Mouse (Mus musculus) T-cell, adult 2 months (primary cell): Measurements from ENCODE around the gene Gfy.

Source experiments
- DNase-seq: peaks from one replicate; pipeline ENCODE4 v3.0.0; 2022; ENCODE audit warnings: low spot score

Gene Gfy

DNA sequence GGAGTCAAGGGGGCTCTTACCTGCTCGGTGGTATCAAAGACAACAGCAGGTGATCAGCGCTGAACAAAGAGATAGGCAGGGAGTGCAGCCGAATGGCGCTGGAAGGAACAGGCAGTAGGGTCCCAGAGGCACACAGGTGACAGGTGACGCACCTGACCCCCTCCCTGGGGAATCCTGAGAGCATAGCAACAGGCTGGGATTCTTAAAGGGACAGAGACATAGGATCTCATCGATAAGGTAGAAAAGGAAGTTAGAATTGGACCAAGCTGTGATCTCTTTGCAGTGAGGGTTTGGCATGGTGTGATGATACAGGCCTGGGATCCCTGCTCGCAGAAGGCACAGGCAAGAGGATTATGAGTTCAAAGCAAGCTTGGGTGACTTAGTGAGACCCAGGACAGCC is at the start of gene Gfy:
Gene Gfy (minus strand): TSS at position 101 of the 400 bp plus-strand sequence.
- DNase-seq: no peak

DNA sequence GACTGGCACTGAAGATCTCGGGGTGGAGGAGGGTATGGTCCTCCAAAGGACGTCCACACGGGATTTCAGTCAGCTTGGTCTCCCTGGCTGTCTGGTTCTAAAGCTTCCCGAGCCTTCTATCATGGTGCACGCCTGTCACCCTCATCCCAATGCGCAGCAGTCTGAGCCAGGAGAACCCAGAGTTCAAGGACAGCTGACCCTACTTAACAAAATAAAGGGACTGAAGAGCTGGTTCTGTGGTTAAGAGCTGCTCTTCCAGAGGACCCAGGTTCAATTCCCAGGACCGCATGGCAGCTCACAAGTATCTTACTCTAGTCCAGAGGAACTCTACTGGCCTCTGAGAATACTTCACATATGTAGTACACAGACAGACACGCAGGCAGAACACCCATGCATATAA is 49.7 kb upstream of the Gfy start:
- no peak for DNase-seq

GRCm38 (mm10) chr7:45228548-45228947 is 49.2 kb upstream of the Gfy start:
- DNase-seq: no peak

DNA sequence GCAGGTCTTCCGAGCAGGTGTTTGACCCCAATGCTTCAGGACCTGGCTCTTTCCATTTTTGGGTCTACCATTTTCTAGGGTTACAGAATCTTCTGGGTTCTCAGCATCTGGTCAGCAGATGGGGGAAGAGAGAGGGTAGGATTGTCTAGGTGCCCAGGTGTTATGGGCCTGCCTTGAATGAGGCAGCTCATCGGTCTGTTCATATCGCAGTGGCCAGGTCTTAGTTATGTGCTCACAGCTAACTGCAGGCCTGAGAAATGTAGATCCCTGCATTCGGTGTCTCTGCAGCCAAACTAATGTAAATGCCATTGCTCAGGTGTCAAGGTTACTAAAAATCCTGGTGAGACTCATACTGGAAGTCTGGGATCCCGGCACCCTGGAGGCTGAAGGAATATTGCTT is 47.1 kb upstream of the Gfy start:
- no peak for DNase-seq

DNA sequence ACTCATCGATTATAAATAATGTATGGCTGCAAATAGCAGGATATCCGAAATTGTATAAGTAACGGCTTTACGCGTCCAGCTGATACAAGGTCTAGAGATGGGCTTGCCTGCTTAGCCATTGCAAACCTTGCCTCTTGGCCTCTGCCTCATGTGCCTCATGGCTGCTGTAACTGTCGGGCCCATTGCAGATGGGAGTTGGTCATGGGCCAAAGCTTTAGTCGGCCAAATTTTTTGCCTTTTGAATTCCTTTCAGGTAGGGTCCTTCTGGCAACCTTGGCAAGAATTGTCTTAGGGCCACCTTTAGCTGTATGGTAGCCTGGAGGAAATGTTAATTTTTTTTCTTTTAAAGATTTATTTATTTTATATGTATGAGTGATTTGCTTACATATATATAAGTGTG is 45.5 kb upstream of the Gfy start:
- no peak for DNase-seq

- no peak for DNase-seq
Observed at GRCm38 (mm10) chr7:45221680-45222079, 42.3 kb upstream of the Gfy start.

DNA sequence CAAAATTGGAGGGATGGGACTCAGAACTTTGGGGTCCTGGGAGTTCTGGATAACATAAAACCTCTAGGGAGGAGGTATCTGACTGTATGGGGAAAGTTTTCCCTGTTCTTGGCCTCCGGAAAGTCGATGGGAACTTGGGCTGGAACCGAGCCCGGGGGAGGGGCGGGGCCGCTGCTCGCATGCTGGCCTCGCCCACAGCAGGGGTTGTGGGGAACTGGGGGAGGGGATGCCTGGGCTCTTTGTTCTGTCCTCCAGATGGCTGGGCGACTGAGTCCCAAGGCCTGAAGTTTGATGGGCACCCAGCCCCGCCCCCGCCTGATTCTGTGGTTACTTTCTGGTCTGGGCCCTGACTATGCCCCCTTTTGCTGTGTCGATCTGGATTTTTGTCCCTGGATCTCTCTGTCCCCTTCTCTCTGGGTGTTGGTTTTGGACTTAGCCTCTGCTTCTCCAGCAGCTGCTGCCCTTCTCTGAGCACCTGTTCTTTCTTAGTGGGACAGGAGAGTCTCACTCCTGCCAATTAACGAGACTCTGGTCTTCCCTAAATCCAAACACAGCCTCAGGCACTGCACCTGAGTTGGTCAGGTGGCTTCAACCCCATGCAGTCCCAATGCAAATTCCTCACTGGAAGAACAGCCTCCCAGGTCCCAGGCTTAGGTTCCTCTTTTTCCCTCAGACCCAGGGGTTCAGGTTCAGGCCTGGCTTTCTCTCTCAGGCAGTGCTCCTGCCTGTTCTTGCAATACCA is 37.2 kb upstream of the Gfy start:
- no peak for DNase-seq

DNA sequence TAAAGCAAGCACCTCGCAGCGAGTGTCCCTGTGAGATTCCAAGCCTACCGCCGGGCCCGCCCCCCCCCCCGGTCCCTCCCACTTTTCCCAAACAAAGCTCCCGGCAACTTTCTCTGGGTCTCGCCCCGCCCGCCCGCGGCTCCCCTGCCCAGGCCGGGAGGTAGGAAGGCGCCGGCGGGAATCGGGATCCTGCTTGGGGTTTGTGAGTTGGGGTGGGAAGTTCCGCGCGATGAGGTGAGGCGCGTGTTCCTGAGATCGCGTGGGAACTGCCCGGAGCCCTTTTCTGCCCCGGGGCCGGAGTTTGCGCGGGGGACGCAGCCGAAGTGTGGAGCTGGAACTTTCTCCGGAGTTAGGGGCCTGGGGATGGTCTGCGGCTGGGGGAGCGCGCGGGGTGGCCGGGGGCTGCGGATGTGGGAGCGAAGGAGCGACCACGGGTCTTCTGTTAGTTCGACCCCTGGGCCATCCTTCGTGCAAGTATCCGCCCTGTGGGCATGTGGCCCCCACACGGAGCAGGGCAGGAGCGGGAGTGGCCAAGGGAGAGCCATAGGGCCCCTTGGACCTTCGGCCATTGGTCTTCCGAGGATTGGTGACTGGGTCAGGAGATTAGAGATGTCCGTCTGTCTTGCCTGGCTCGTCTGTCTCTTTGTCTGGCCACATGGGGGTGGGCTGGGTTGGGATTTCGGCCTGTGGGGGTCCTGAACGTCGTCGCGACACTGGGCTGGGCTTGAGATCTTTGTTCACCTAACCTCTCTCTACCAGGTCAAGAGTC is 36.5 kb upstream of the Gfy start, which contains the start of gene Tead2:
Gene Tead2 (plus strand): TSS at position 81 of the 769 bp plus-strand sequence.
- DNase-seq: no peak

DNA sequence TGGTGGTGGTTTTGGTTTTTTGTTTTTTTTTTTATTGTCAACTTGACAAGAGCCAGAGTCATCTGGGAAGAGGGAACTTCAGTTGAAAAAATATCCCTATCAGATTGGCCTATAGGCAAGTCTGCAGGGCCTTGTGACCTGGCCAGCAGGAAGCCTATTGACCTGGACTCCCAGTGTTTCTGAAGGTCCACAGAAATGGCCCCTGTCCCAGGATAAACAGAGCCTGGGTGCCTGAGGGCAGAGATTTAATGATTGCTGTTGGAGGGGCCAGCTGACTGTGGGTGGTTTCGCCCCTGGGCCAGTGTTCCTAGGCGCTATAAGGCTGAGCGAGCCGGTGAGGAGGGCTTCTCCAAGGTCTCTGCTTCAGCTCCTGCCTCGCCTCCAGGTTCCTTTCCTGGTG is 34.3 kb upstream of the Gfy start:
- no peak for DNase-seq

GRCm38 (mm10) chr7:45212356-45212755 is 33.0 kb upstream of the Gfy start:
- no peak for DNase-seq

DNA sequence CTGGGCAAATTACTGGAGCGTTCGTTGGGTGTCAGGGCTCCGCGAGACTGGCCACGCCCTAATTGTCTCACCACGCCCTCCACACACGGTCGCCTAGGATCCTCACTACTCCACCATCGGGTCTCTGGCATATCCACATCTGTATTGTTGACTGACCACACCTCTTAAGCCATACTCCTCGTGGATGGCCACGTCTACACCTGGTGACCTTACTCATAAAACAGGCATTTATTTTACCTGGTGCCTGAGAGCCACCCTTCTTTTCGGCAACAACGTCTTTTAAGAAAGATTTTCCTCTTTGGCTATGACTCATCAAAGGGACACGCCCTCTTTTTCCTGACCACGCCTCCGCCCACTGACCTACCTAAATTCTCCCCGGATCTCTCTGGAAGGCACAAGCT is 32.5 kb upstream of the Gfy start, which contains the start of gene Dkkl1:
Gene Dkkl1 (minus strand): TSS at position 297 of the 401 bp plus-strand sequence.
- DNase-seq: no peak

GRCm38 (mm10) chr7:45211070-45211469 is 31.7 kb upstream of the Gfy start:
- no peak for DNase-seq

DNA sequence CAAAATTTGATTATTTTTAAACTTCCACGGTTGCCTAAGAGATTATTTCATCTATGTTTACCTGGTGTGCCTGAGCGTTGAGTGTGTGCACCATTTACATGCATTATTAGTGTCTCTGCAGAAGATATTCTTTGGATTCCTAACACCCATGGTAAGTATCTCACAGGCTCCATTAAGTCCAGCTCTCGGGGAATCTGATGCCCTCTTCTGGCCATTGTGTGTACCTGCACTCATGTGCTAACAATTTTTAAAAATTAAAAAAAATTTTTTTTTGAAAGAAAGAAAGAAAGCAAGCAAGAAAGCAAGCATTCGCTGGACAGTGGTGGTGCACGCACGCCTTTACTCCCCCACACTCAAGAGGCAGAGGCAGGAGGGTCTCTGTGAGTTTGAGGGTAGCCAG is 28.9 kb upstream of the Gfy start:
- DNase-seq: no peak

GRCm38 (mm10) chr7:45204380-45205143 is 25.2 kb upstream of the Gfy start, which contains the start of gene Ccdc155:
TSS of gene Ccdc155 (minus strand) at chr7:45204892.
- peak; percentile 91 for DNase-seq

DNA sequence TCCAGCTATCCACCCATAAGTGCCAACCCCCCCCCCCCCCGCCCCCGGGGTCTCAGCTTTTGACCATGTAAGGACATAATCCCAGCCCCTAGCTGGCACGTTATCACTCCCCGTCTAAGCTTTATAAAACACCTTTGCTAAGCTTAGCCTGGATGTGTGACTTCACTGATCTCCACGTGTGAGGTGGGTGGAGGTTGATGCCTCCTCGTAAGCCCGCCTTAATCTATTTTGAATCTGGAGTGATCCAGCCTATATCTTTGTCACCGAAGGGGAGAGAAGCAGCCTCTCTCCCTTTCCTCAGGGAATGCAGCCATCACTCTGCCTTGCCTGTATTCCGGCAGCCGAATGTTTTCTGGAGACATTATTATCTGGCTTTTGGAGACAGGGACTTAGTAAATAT is 23.3 kb upstream of the Gfy start:
- no peak for DNase-seq

DNA sequence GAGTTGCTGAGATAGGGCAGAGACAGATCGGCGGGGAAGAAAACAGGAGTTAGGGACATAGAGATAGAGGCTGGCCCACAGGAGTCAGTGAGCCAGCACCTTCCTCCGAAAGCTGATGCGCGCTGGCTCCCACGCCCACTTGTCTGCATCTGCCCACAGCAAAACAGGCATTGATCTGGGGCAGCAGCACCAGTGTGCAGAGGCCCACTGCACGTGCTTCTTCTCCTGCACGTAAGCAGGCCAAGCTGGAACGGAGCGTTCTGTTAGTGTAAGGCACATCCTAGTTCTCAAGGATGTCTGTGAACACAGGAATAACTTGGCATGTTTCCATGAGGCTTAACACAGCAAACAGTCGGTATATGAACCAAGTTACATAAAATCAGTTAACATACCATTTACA is 19.6 kb upstream of the Gfy start:
- no peak for DNase-seq

- DNase-seq: no peak
Observed at GRCm38 (mm10) chr7:45198435-45198834, 19.1 kb upstream of the Gfy start.

GRCm38 (mm10) chr7:45196994-45197393 is 17.6 kb upstream of the Gfy start:
- no peak for DNase-seq

- DNase-seq: no peak
Observed at GRCm38 (mm10) chr7:45196176-45196535, 16.8 kb upstream of the Gfy start.

DNA sequence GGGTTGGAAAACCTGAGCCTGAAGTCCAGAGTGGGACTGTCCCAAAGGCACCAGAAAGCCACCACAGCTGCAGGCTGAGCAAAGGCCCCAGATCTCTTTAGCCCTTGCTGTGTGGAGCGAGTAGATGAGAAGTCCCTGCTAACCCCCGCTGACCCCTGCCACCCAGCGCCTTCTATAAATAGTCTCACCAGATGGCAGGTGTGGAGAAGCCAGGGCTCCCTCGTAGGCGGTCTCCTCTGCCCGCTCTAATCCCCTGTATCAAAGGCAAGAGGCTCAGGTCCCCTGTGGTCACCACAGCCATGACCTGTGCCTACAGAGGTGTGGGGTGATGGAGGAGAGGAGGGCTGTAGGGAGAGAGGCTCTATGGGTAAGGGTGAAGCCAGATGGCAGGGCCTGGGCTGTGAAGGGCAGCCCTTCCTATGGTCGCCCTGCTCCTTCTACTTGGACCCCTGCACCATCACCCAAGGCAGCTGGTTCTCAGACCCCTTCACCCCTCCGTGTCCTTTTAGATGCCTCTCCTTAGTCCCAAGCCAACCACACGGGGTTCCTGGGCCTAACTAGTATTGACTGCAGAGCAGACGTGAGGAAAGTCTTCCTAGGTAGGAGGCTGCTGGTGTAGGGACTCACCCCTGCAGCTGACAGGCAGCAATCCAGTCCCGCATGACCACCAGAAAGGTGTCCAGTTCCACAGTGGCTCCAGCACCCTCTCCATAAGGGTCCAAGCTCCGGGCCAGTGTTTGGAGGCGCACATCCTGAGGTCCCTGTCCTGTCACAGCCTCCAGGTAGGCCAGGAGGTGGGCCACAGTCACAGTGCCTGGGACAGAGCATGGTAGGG is 16.2 kb upstream of the Gfy start:
- no peak for DNase-seq

GRCm38 (mm10) chr7:45193871-45194785 is 14.8 kb upstream of the Gfy start:
- no peak for DNase-seq
